Mouse (Mus musculus) liver, embryonic 11.5 days (tissue): ENCODE data around the gene Tmem131. TPM values are rescaled to one million over a fixed set of nuclear protein-coding genes. Genes with fewer than 3 reads are reported as not detected.

ENCODE experiments used
- ATAC-seq: fragments of 200-750 bp; cut with Nextera tagmentation; replicated peaks from 2 replicates; pipeline ENCODE4 v1.8.0; 2017; ENCODE audit warnings: moderate number of reproducible peaks, mild to moderate bottlenecking, moderate TSS enrichment, moderate library complexity; ENCODE audit not compliant: low FRiP score
- DNase-seq: peaks from one replicate; pipeline ENCODE4 v3.0.0-alpha.2; 2017; ENCODE audit warnings: low spot score
- H3K27ac ChIP-seq: fragments of 300-500 bp; sonication (generic); 2 replicates; pipeline ENCODE4 v1.5.1; 2014; ENCODE audit warnings: mild to moderate bottlenecking, low read depth, low read length, control low read depth
- H3K27me3 ChIP-seq: fragments of 300-500 bp; sonication (generic); replicated peaks from 2 replicates; pipeline ENCODE4 v1.6.1; 2014; ENCODE audit warnings: low read length, mixed read lengths; ENCODE audit not compliant: control insufficient read depth, insufficient read depth
- H3K36me3 ChIP-seq: fragments of 300-500 bp; sonication (generic); 2 replicates; pipeline ENCODE4 v1.6.1; 2014; ENCODE audit warnings: mild to moderate bottlenecking, low read length, moderate library complexity, mixed read lengths; ENCODE audit not compliant: control insufficient read depth, insufficient read depth
- H3K4me1 ChIP-seq: fragments of 300-500 bp; sonication (generic); replicated peaks from 2 replicates; pipeline ENCODE4 v1.6.1; 2014; ENCODE audit warnings: low read length, mixed read lengths; ENCODE audit not compliant: control insufficient read depth, insufficient read depth
- H3K4me2 ChIP-seq: fragments of 300-500 bp; sonication (generic); 2 replicates; pipeline ENCODE4 v1.6.1; 2014; ENCODE audit warnings: mild to moderate bottlenecking, control low read depth, moderate library complexity
- H3K4me3 ChIP-seq: fragments of 300-500 bp; sonication (generic); 2 replicates; pipeline ENCODE4 v1.5.1; 2014; ENCODE audit warnings: low read depth, low read length, control low read depth
- H3K9ac ChIP-seq: fragments of 300-500 bp; sonication (generic); 2 replicates; pipeline ENCODE4 v1.6.1; 2014; ENCODE audit warnings: low read depth, low read length, control low read depth
- H3K9me3 ChIP-seq: fragments of 300-500 bp; sonication (generic); 2 replicates; pipeline ENCODE4 v1.6.1; 2016; ENCODE audit warnings: low read length, inconsistent platforms, mixed read lengths; ENCODE audit not compliant: control insufficient read depth
- WGBS: fragments of 180-500 bp; shearing (Covaris S2); extraction: QIAGEN DNeasy Blood & Tissue Kit; methylation state at CpG from one replicate; pipeline ENCODE4 v1.1.7; 2014; 5-methylcytosine and 5-hydroxymethylcytosine counted together
- polyA plus RNA-seq: library from polyadenylated mRNA; unstranded; fragments of >200 nt; fragmentation: Nextera tagmentation; extraction: Ambion mirVana; gene quantifications from 2 replicates; pipeline ENCODE4 v1.2.1, GENCODE M21; 2014

Tmem131 gene
- polyA plus RNA-seq, 1 experiment from 2014 or later = 19.1 TPM

GRCm38 (mm10) chr1:36854198-36854765, 89.2 kb downstream of the Tmem131 start:
- ATAC-seq (no peak), DNase-seq (no peak)
- 80% methylated on average over 10 of the region's 10 CpGs for WGBS
- H3K9ac ChIP-seq = no peak overlapping the region
- no peaks in the 10 kb centered on the region for H3K27me3 ChIP-seq
- no peak overlapping the region for H3K4me2 ChIP-seq
- no peaks in the 10 kb centered on the region for H3K9me3 ChIP-seq
- H3K4me3 ChIP-seq = no peak overlapping the region
- no peak overlapping the region for H3K27ac ChIP-seq
- H3K36me3 ChIP-seq = peaks cover 11% of the 10 kb centered on the region
- no peaks in the 10 kb centered on the region for H3K4me1 ChIP-seq

DNA sequence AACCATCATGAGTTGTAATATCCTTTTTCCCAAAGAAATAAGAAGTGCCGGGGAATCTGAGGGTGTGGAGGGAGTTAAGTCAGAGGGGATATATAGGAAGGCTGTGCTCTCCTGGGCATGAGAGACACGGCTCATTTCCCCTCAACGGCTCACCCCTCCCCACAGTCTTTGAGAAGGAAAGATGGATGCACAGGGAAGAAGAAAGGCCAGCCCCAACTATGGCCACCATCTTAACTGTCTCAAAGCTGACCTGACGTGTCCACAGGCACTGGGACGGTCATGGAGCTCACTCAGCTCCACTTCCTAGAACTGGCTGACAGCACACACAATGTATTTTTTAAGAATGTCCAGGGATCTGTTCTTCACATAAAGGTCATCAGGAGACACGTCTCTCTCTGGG, 91.4 kb downstream of the Tmem131 start:
- Histone ChIP-seq H3K4me2 (no peak overlapping the region), H3K36me3 (peaks cover 12% of the 10 kb centered on the region), H3K9me3 (no peaks in the 10 kb centered on the region), H3K4me1 (no peaks in the 10 kb centered on the region), H3K4me3 (no peak overlapping the region), H3K27me3 (no peaks in the 10 kb centered on the region), H3K9ac (no peak overlapping the region), H3K27ac (no peak overlapping the region)
- 80% methylated on average over 6 of the region's 6 CpGs for WGBS
- DNase-seq (no peak), ATAC-seq (no peak)

GRCm38 (mm10) chr1:36851392-36851791, 92.1 kb downstream of the Tmem131 start:
- Histone ChIP-seq H3K27me3 (no peaks in the 10 kb centered on the region), H3K4me1 (no peaks in the 10 kb centered on the region), H3K9ac (no peak overlapping the region), H3K27ac (no peak overlapping the region), H3K36me3 (peaks cover 12% of the 10 kb centered on the region), H3K9me3 (no peaks in the 10 kb centered on the region), H3K4me2 (no peak overlapping the region), H3K4me3 (no peak overlapping the region)
- 78% methylated on average over 4 of the region's 4 CpGs for WGBS
- DNase-seq (no peak), ATAC-seq (no peak)

GRCm38 (mm10) chr1:36848036-36848435, 95.4 kb downstream of the Tmem131 start:
- peaks cover 5% of the 10 kb centered on the region; the same call in 1 of the 2 replicates for H3K4me1 ChIP-seq
- no peaks in the 10 kb centered on the region for H3K9me3 ChIP-seq
- H3K9ac ChIP-seq = no peak overlapping the region
- no peak for DNase-seq
- peaks cover 3% of the 10 kb centered on the region for H3K36me3 ChIP-seq
- no peak overlapping the region for H3K27ac ChIP-seq
- no peaks in the 10 kb centered on the region for H3K27me3 ChIP-seq
- H3K4me2 ChIP-seq = no peak overlapping the region
- no peak for ATAC-seq
- no peak overlapping the region for H3K4me3 ChIP-seq
- WGBS = 56% methylated on average over 1 of the region's 1 CpGs

DNA sequence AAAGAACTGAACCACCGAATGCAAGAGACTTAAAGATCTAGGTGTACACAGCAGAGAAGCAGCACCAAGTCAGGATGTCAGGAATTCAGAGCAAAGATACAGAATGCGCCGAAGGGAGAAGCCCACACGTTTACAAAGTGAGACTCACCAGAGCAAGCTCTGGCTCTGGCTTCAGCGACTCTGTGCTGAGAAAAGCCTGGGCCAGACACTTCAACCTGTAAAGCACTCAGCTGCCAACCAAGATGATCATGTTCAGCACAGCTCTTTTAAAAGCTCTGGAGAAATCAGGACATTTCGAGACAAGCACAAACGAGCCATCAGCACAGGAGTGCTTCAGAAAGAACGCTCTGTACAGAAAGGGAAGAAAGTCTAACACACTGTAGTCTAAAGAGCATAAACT, 96.2 kb downstream of the Tmem131 start:
- H3K27me3 ChIP-seq = no peaks in the 10 kb centered on the region
- 83% methylated on average over 8 of the region's 8 CpGs for WGBS
- no peak overlapping the region for H3K4me3 ChIP-seq
- H3K4me2 ChIP-seq = no peak overlapping the region
- H3K4me1 ChIP-seq = peaks cover 5% of the 10 kb centered on the region; the same call in 1 of the 2 replicates
- peaks cover 3% of the 10 kb centered on the region for H3K36me3 ChIP-seq
- no peak for ATAC-seq
- no peaks in the 10 kb centered on the region for H3K9me3 ChIP-seq
- DNase-seq = no peak
- H3K9ac ChIP-seq = no peak overlapping the region
- H3K27ac ChIP-seq = no peak overlapping the region

GRCm38 (mm10) chr1:36845031-36845430, 98.4 kb downstream of the Tmem131 start:
- no peak for ATAC-seq
- no peak for DNase-seq
- 58% methylated on average over 5 of the region's 5 CpGs for WGBS
- Histone ChIP-seq H3K27ac (no peak overlapping the region), H3K4me2 (no peak overlapping the region), H3K9ac (no peak overlapping the region), H3K36me3 (peaks cover 7% of the 10 kb centered on the region), H3K4me1 (peaks cover 5% of the 10 kb centered on the region; the same call in 1 of the 2 replicates), H3K27me3 (no peaks in the 10 kb centered on the region), H3K9me3 (no peaks in the 10 kb centered on the region), H3K4me3 (no peak overlapping the region)

GRCm38 (mm10) chr1:36841806-36842205, 101.7 kb downstream of the Tmem131 start:
- no peak overlapping the region for H3K4me3 ChIP-seq
- H3K9me3 ChIP-seq = no peaks in the 10 kb centered on the region
- no peak overlapping the region for H3K4me2 ChIP-seq
- H3K27me3 ChIP-seq = no peaks in the 10 kb centered on the region
- DNase-seq (no peak), ATAC-seq (no peak)
- WGBS = 95% methylated on average over 1 of the region's 1 CpGs
- H3K9ac ChIP-seq = no peak overlapping the region
- H3K4me1 ChIP-seq = peaks cover 5% of the 10 kb centered on the region; the same call in 1 of the 2 replicates
- no peak overlapping the region for H3K27ac ChIP-seq
- H3K36me3 ChIP-seq = peaks cover 10% of the 10 kb centered on the region; the same call in 1 of the 2 replicates

GRCm38 (mm10) chr1:36840959-36841358, 102.5 kb downstream of the Tmem131 start:
- ATAC-seq (no peak), DNase-seq (no peak)
- Histone ChIP-seq H3K9me3 (no peaks in the 10 kb centered on the region), H3K27ac (no peak overlapping the region), H3K4me2 (no peak overlapping the region), H3K4me1 (peaks cover 5% of the 10 kb centered on the region; the same call in 1 of the 2 replicates), H3K4me3 (no peak overlapping the region), H3K27me3 (no peaks in the 10 kb centered on the region), H3K36me3 (peaks cover 14% of the 10 kb centered on the region; the same call in 1 of the 2 replicates), H3K9ac (no peak overlapping the region)
- WGBS = 85% methylated on average over 2 of the region's 2 CpGs

DNA sequence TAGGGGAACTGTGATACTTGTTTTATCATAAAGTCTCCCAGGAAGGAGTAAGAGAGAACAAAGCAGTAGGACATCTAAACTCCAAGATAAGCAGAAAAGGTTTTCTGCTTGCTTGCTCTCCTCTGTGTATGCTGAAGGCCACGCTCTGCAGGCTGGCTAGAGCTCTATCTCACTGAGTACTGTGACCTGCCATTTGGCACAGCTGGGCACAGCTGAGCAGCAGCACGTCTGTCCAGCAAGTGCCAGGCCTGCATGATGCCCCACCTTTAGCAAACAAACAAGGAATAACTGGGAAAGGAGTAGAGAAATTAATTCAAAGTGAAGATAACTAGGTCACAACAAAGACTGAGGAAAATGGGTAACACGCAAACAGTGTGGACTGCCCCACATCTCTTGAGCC, 103.6 kb downstream of the Tmem131 start:
- no peak overlapping the region for H3K27ac ChIP-seq
- H3K9me3 ChIP-seq = no peaks in the 10 kb centered on the region
- 88% methylated on average over 3 of the region's 3 CpGs for WGBS
- no peaks in the 10 kb centered on the region; the same call in 1 of the 2 replicates for H3K4me1 ChIP-seq
- no peak overlapping the region for H3K4me2 ChIP-seq
- no peak overlapping the region for H3K9ac ChIP-seq
- H3K36me3 ChIP-seq = peaks cover 14% of the 10 kb centered on the region; the same call in 1 of the 2 replicates
- ATAC-seq = no peak
- no peak overlapping the region for H3K4me3 ChIP-seq
- no peak for DNase-seq
- no peaks in the 10 kb centered on the region for H3K27me3 ChIP-seq
